Mouse (Mus musculus): ENCODE measurements around the gene Olfr988.
"Not testable (repeated sequence)": the region's sequence is repeated elsewhere in the genome, so short reads cannot be mapped to it uniquely, and the experiment has no call there.

- TF ChIP-seq CTCF, POLR2A (IDR thresholded peaks at IDR 0.05; ENCODE audit: insufficient read depth, low read depth, low read length): not testable (repeated sequence)
These were observed at the start of gene Olfr988 for GRCm38 (mm10) chr2:85363127-85363526.

Measured in olfactory bulb, adult 2 months (tissue).